Mouse (Mus musculus) cerebellum, postnatal 14 days (tissue): ENCODE measurements around the gene Vmn2r93.

Experiments
- DNase-seq, 2 experiments: peaks; one replicate each; pipeline ENCODE4 v3.0.0; 2021; ENCODE audit warnings: mixed read lengths in 2 of 2

Vmn2r93 gene

DNA sequence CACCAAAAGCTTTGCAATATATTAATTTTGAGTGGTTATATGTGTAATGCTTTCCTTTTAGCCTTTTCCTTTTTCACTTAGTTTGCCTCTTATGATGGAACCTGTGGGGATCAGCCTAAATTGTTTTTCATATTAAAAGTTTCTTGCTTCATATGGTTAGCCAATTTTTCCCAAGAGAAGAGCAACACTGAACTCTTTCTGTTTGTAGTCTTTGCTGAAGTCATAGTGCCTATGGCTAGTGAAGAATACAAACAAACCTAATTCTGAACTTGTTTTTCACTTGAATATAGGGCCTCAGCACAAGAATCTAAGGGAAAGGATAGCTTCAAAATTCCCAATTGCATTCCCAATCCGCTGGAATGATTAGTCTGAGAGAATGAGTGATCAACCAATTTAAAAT, at the start of gene Vmn2r93:
TSS of gene Vmn2r93 (plus strand) at position 301 of the 400 bp plus-strand sequence.
- no peak for DNase-seq

DNA sequence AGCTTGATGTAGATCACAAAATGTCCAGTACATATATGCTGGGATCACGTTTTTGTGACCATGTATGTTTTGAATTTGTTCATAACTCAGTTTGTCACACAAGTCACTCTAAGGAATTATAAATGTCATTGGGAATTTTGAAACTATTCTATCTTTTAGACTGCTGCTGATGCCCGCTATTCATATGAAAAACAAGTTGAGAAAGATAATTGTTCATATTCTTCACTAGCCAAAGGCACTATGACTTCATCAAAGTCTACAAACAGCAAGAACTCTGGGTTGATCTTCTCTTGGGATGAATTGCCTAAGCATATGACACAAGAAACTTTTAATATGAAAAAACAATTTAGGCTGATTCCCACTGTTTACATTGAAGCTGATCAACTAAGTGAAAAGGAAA, 20.2 kb upstream of the Vmn2r93 start, which contains the start of gene Vmn2r94:
TSS of gene Vmn2r94 (minus strand) at position 101 of the 400 bp plus-strand sequence.
- no peak for DNase-seq

DNA sequence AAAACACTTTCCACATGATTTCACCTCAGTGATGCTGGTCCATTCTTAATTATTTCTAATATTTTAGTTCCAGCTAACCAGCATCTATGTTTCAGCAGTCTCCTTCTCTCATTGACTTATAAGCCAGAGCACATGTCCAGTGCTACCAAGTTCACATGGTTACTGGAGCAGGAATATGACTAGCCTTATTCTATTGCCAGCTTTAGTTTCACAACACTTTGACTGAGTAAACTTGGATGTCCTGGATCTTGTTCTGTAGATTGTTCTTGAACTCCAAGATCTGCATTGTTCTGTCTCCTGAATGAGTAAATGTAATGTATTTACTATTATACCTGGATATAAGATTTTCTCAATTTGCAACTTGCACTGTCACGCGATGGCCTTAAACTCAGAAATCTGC, 25.1 kb downstream of the Vmn2r93 start:
- no peak for DNase-seq

DNA sequence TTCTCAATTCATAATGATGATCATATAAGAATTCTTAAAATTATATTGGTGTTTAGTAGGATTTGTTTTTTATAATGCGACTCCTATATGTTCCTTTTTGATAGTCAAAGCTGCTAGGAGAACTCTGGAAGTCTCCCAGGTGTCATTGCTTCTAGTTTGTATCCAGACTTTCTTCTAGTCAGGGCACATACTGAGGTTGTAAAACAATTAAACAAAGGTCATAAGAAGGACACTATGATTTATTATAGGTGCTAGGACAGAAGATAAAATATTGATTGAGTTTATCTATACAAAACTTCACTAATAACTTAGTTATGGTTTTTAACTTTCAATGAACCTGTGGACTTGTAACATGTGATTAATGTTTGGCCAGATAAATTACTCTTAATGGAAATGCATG, 62.1 kb downstream of the Vmn2r93 start:
- DNase-seq = no peak

DNA sequence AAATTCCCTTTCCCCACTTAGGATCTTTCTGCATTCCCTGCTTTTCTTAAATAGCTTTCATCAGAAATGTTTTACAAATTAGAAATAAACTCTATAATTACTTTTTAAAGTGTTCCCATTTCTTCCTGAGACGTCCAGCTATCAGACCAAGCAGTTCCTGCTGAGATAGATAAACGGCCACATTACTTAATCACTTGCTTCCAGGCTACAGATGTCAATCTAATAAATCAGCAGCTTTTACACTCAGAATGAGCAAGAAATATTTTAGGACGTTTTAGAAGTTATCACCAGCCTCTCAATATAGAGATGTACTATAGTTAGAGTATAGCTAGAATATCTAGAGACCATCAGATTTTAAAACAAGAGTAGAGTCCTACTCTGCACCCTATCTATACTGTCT, 62.7 kb downstream of the Vmn2r93 start:
- no peak for DNase-seq
